Mouse (Mus musculus) large intestine, adult 2 months (tissue): ENCODE results near the gene Olfr446. TPM values are rescaled to one million over a fixed set of nuclear protein-coding genes. Genes with fewer than 3 reads are reported as not detected.

Source experiments
- DNase-seq: peaks from one replicate; pipeline ENCODE4 v3.0.0-alpha.2; 2012; ENCODE audit warnings: low read depth, low spot score
- WGBS: fragments of 180-500 bp; shearing (Covaris S2); methylation state at CpG from one replicate; pipeline ENCODE4 v1.1.7; 2018; 5-methylcytosine and 5-hydroxymethylcytosine counted together
- polyA plus RNA-seq: library from polyadenylated mRNA; depleted of rRNA; stranded (reverse); fragments of >200 nt; gene quantifications from 2 replicates; pipeline ENCODE4 v1.2.3, GENCODE M21; 2012; rRNA removed

Olfr446 gene
- polyA plus RNA-seq: not detected in 2 replicates

DNA sequence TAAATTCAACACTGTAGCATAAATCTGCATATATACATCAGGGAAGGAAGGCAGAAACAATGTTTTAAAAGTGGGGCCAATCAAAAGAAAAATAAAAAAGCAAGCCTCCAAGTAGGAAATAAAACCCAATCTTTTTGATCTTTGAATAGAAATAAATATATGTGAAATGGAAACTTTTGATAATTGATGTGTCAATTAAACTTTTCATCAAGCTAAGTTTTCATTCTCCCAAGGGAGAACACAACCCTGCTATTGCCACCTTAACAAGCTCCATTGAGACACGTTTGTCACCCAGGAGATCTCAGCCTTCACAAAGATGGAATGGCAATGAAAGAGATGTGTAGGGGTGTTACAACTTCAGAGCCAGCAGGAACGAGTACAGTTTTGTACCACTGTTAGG is at the start of gene Olfr446:
Gene Olfr446 (plus strand): TSS at position 301 of the 400 bp plus-strand sequence.
- 54% methylated on average over 2 of the region's 2 CpGs for WGBS
- DNase-seq: no peak

- no peak for DNase-seq
These were observed 44.9 kb upstream of the Olfr446 start for GRCm38 (mm10) chr6:42876323-42876722.

GRCm38 (mm10) chr6:42890141-42890540 is 31.0 kb upstream of the Olfr446 start, which contains the start of gene Olfr448:
TSS of gene Olfr448 (plus strand) at chr6:42890441.
- WGBS: 90% methylated on average over 1 of the region's 1 CpGs
- no peak for DNase-seq

DNA sequence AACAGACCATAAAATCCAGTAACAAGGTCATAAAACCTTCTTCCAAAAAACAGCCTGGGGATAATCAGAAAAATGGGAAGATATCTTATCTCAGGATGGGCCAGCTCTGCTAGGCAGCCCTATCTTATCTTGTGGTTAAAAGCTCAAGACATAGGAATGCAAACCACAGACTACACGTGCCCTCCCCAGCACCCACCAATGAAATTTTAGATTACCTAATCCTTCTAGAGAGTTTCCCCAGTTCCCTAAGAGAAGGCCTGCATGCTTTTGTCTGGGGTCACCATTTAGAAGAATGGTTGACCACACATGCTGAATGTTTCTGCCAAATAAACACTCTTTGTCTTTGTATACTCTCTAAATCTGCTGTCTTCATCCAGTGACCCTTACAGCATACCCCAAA is 20.8 kb upstream of the Olfr446 start:
- DNase-seq: no peak
- WGBS: 14% methylated on average over 1 of the region's 1 CpGs

GRCm38 (mm10) chr6:42908578-42908977 is 12.6 kb upstream of the Olfr446 start, which contains the start of gene Olfr447:
TSS of gene Olfr447 (plus strand) at chr6:42908878.
- DNase-seq: no peak

GRCm38 (mm10) chr6:42948767-42949166 is 27.6 kb downstream of the Olfr446 start, which contains the start of gene Olfr444:
TSS of gene Olfr444 (plus strand) at chr6:42949067.
- WGBS: 75% methylated on average over 1 of the region's 1 CpGs
- no peak for DNase-seq

GRCm38 (mm10) chr6:42980377-42980776 is 59.2 kb downstream of the Olfr446 start:
- DNase-seq: no peak

Other genes with a start within 250 kb of the Olfr446 start
- 5.1 and 7.0 TPM in 2 replicates for gene Tcaf1, start 211.3 kb upstream of the Olfr446 start, polyA plus RNA-seq
- not detected in 2 replicates for gene Olfr453, start 182.0 kb upstream of the Olfr446 start, polyA plus RNA-seq
- not detected in 2 replicates for gene Olfr38, start 165.0 kb upstream of the Olfr446 start, polyA plus RNA-seq
- gene Olfr452, start 136.3 kb upstream of the Olfr446 start, polyA plus RNA-seq: not detected in 2 replicates
- not detected in 2 replicates for gene Olfr450, start 109.4 kb upstream of the Olfr446 start, polyA plus RNA-seq
- not detected in 2 replicates for gene Olfr449, start 87.0 kb upstream of the Olfr446 start, polyA plus RNA-seq
- not detected in 2 replicates for gene Olfr448, start 30.9 kb upstream of the Olfr446 start, polyA plus RNA-seq
- not detected in 2 replicates for gene Olfr447, start 12.5 kb upstream of the Olfr446 start, polyA plus RNA-seq
- not detected in 2 replicates for gene Olfr444, start 27.7 kb downstream of the Olfr446 start, polyA plus RNA-seq
- not detected in 2 replicates for gene Olfr441, start 185.0 kb downstream of the Olfr446 start, polyA plus RNA-seq
- not detected in 2 replicates for gene Olfr237-ps1, start 225.2 kb downstream of the Olfr446 start, polyA plus RNA-seq
- gene Olfr437, start 241.9 kb downstream of the Olfr446 start, polyA plus RNA-seq: not detected in 2 replicates